Mouse (Mus musculus) liver, postnatal 0 days (tissue): ENCODE measurements around the gene Ndufv2.

ENCODE experiments used
- CTCF ChIP-seq: sonication (generic); IDR thresholded peaks from 2 replicates; pipeline ENCODE4 v1.5.1; 2016; ENCODE audit warnings: antibody characterized with exemption, low read depth
- EP300 ChIP-seq: IDR thresholded peaks from 2 replicates; pipeline ENCODE4 v1.6.1; 2016; ENCODE audit warnings: antibody characterized with exemption, low read depth, mild to moderate bottlenecking

DNA sequence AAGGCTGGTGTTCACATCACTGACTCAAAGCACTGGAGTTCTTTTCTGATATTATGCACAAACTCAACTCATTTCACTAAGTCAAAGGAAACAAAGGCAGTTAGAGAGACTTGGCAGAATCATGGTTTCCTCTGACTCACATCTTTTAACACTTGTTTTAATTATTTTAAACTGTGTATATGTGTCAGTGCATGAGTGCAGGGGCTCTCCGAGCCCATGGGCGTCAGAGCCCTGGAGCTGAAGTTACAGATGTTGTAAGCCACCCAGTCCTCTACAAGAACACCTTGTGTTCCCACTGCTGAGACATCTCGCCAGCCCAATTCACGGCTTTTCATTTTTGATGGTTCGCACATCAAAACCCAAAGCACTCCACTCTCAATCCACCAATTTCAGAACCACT is 68.1 kb downstream of the Ndufv2 start:
- TF ChIP-seq CTCF: no peak
- TF ChIP-seq EP300: no peak
